Mouse (Mus musculus) megakaryocyte, adult 5-6 weeks (primary cell): ENCODE results near the gene Scgb2a2. TPM values are rescaled to one million over a fixed set of nuclear protein-coding genes. Genes with fewer than 3 reads are reported as not detected.
"Not testable (repeated sequence)": the region's sequence is repeated elsewhere in the genome, so short reads cannot be mapped to it uniquely, and the experiment has no call there.

Experiments
- ATAC-seq: 2 replicates; pipeline ENCODE4 v1.8.0; 2016; ENCODE audit warnings: mild to moderate bottlenecking, inconsistent platforms; ENCODE audit not compliant: poor library complexity, severe bottlenecking
- total RNA-seq, 2 experiments: library from RNA; stranded (forward) in 1 of 2; stranded (reverse) in 1 of 2; fragments of 153-499, 151-499 nt in 1 of 2; fragments of 221-1000, 200-1000 nt in 1 of 2; gene quantifications; 2 replicates each; pipeline versions ENCODE4 v1.2.3 to v1.2.4; 2015 to 2017

The Scgb2a2 gene
- total RNA-seq (2015) (not detected in 2 replicates), total RNA-seq (2017) (not detected in 2 replicates)

DNA sequence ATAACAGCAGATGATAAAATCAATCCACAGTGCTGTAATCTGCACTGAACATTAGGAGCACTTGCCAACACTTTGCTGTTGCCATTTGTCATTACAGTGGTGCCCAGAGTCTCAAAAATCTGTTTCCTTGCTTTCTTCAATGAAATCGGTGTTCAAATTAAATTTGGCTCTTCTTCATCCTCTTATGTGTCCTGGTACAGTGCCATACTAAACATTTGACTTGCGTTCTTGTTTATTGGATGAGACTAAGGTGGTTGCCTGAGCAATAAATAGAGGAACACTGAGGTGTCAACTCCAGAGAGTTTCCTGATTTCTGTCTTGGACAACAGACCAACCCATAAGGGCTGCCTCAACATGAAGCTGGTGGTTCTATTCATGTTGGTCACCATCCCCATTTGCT, at the start of gene Scgb2a2:
Scgb2a2 (plus strand) TSS at position 301 of the 400 bp plus-strand sequence.
- no peak for ATAC-seq

DNA sequence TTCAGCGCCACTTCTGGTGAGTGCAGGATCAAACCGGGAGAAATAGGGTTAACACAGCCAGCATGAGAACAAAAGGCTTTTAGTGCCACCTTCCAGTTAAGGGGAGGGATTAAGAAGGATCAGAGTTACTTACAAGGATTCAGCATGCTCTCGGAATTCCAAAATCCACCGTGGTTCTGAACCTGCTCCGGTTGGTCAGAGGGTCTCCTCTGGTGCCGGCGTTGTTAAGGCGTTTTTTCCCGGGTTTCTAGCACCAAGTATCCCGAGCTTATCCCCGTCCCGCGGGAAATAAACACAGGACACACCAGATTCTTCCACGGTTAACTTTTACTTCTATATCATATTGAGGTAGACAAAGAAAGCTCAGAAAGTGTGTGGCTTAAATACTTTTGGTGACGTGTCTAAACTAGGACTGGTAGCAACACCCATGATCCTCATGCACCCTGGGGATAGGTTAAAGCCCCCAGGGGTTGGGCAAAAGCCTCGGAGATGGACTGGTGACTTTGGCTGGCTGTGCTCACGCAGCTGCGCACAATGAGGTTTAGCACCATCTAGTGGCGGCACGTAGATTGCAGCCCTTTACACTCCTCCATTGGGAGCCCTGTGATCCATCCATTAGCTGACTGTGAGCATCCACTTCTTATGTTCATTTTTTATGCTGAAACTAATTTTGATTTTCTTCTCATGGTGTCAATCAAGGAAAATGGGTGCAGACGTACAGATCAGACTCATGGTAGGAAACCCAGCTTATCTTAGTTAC, 10.6 kb upstream of the Scgb2a2 start:
- ATAC-seq = not testable (repeated sequence)

DNA sequence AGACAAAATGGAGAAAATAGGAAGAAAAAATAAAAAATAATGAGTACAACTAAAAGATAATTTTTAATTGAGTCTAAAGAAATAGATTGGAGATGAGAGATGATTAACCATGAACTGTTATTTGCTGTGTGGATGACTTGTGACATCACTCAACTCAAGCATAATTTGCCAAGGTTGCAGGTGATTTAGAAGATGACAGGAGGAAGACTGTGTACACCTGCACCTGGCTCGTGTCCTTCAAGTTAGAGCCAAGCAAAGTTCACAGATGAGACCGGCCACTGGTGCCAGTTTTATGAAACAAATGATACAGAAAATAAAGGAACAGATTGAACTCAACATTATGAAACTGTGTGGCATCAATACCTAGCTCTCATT, 10.0 kb upstream of the Scgb2a2 start:
- ATAC-seq = no peak

DNA sequence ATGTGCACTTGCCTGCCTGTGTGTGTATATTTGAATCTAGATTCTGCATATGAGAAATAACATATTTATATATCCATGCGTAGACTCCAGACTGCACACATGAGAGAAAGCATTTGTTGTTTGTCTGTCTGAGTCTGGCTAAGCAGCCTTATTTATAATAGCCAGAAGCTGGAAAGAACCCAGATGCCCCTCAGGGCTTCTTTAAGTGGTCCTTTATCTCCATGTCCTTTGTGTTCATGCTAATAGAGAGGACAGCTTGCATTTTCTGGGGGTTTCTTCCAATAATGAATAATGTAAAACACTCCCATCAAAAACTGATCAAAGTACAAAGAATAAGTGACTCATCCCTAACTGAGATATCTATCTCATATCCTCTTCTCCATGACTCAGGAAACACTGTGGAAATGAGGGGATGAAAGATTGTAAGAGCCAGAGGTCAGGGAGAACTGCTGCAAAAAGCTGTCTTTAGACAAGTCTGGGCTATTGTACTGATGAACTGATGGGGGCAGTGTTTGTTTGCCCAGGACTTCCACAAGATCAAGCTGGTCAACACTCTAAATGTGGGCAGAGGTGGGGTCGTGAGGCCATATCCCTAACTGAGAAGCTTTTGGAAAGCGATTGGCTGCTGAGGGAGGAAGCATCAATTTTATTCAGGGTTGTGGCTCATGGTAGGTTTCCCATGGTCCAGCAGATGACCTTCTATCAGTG, 2.2 kb downstream of the Scgb2a2 start:
- ATAC-seq = not testable (repeated sequence)

DNA sequence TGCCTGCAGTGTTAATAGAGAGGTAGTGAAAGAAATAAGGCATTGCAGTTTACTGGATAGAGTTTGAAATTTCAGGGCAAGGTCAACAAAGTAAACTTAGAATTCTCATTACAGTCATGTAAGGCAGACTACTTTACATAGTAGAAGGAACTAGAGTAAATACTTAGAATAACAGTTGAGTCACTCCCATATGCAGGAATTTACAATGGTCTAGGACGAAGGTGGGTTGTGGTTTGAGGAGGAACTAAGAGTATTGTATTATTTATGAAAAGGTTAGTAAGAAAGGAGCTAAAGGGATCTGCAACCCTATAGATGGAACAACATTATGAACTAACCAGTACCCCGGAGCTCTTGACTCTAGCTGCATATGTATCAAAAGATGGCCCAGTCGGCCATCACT, 13.5 kb downstream of the Scgb2a2 start:
- ATAC-seq = not testable (repeated sequence)

DNA sequence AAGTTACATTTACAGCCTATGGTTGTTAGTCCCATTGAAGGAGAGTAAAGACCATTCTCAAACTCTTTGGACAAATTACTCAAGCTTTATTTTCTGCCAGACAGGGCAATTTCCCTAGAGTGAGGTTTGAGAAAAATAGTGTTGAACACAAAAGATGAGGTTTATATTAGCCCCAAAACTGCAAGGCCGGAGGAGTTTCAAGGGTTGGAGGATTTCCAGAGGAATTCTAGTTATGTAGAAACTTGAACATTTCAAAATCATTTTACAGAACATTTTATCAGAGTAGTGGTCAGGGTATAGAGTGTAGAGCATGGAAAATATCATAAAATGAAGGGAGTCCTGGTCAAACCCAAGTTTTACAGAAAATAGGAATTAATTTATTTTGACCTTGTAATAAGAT, 17.5 kb downstream of the Scgb2a2 start:
- no peak for ATAC-seq

DNA sequence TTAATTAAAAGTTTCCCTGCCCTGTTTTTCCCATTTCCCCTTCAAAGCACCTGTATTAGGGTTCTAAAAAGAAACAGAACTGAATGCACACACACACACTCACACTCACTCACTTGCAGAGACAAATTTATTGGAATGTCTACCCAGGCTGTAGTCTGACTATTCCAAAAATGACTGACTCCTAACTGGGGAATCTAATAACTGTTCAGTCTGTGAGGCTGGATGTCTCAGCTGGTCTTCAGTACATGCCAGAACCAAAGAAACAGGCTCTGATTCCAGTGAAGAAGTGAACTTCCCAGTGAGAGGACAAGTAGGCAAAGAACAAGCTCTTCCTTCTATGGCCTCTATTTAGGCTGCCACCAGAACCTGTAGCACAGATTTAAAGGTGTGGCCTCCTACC, 18.1 kb downstream of the Scgb2a2 start:
- ATAC-seq = no peak

DNA sequence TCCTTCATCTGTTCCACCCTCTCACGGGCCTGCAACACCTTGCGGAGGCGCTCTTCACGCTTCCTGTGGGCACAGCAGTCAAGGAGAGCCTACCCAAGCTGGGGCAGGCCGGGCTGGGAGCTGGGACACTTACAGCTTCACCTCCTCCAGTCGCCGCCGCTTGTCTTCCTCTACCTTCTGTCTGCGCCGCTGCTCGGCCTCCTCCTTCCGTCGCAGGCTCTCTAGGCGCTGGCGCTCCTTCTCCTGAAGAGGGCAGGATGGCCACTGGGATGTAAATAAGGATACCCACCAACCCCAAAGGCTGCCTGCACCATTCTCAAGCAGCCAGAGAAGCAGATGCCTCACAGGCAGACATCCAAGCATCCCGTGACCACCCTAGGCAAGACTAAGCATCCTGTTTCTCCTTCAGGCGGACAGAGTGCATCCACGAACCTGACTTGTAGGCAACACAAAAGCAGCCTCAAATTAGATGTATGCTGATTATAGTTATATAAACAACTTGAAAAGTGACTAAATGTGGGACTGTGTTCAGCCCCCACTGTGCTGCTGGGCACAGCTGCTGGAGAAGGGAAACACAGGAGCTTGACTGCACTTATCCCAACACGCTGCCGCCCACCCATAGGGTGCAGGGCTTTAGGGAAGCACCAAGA, 30.9 kb downstream of the Scgb2a2 start:
- ATAC-seq = no peak

DNA sequence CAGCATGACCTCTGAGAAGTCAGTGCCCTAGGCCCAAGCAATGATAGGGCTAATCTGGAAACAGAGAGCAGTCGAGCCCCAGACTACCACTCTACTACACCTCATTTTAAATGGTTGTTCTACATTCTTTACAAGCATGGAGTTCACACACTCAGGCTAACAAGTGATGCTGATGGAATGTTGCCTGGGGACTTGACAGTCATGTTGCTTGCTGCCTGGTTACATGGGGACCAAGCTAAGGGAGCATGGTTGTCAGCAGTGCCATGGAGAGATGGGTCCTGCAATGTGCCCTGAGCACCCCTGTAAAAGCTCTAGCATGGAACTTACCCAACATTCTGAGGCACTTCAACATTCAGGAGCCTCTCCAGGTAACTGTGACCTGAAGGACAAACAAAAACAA, 39.0 kb downstream of the Scgb2a2 start:
- ATAC-seq = no peak

DNA sequence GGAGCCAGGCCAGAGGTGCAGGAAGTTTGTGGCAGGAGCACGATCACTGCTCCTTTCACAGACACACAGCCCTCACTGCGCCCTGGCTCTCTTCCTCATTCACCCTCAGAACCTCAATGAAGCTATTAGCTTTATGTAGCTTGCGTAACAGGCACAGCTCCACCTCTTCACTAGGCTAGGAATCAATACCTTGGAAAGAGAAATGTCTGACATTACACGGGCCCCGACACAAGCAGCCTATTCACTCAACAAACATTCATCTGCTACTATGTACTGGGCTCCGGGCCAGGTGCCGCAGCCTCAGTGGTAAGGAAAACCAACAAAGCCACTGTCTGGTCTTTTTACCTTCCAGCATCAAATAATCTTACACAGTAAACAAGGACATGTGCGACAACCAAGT, 39.4 kb downstream of the Scgb2a2 start:
- ATAC-seq = no peak

DNA sequence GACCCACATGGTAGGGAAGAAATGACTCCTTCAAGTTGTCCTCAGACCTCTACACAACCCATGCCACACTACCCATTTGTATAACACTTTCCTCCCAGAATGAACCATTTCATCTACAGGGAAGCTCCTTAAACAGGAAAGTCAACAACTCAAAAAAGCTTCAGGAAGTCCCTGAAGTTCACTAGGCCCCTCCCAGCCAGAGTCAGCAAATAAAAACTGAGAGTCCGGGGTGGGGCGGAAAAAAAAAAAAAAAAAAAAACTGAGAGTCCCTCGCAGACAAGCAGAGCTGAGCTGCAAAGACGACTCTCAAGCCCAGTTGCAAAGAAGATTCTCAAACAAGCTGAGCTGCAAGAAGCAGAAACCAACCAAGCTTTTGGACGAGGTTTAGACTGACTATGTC, 48.7 kb downstream of the Scgb2a2 start:
- ATAC-seq = no peak

DNA sequence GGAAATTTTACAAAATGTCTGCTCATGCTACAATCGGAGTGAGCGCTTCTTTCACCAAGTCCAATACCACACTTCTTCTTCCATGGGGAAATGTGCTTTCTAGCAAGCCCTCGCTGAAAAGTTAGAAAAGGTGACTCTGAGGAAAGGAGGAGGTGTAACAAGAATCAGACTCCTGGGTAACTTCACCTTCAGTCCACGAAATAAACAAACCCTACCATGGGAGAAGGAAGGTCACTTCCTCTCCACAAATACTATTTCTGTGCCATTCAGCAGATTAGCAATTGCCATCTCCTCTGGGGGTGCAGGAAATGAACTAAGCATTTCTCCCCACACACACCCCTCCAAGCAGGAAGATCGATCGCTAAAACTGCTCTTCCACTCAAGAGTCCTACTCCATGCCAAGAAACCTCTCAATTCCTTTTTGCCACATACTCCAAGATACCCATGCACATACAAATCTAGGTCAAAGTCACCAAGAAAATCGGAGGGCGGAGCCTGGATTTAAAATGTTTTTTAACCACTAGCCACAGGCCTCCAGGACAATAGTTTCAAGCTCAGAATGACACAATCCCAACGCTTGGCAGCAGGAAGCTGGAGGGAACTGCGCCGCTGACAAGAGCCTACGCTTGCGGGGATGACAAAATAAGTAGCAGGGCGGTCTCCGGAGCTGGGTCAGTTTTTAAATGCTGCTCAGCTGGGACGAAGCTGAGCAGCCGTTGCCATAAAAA, 51.1 kb downstream of the Scgb2a2 start:
- peak; percentile 31 for ATAC-seq

DNA sequence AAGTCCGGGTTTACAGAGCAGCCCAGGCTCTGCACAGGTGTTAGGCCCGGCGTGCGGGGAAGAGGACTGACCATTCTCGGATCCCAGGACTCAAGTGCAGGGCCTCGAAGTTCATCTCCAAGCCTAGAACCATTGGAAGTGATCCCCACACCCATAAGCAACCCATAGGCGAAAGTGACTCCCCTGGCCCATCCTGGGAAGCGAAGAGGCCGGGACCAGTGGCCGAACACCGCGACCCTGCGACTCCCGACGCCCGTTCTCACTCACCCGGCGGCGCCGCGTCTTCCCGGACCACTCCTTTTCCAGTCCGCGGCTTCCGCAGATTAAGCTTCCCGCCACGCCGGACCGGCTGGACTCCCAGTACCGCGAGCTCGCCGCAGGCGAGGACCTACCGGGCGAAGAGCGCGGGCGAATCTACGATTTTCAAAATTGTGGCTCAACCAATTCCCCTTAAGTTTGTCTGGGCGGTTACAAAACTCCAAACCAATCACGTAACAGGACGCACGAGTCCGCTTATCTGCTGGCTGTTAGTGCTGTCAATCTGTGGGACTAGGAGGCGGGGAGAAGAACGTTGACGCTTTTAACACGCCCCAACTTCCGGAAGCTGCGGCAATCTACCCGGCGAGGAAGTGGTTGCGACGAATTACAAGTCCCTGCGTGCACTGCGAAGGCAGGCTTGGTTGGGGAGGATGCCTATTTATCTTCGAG, 51.9 kb downstream of the Scgb2a2 start, which contains the start of gene Incenp:
Incenp (minus strand) TSS at position 480 of the 708 bp plus-strand sequence.
- peak; percentile 96 for ATAC-seq

DNA sequence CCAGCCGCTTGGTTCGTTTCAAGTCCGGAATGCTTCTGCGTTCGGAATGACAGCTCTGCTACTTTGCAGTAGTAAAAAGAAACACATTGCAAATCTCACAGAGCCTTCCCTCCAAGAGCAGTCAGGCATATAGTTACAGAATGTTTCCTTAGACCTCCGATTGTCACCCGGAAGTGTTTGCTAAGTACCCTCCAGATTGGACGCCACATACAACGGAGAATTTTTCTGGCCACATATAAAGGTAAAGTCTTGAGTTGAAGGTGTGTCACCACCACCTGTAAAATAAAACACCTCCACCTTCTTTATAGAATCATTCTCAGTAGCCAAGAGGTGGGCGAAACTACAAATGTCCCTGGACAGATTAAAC, 52.4 kb downstream of the Scgb2a2 start:
- ATAC-seq = peak; percentile 41

DNA sequence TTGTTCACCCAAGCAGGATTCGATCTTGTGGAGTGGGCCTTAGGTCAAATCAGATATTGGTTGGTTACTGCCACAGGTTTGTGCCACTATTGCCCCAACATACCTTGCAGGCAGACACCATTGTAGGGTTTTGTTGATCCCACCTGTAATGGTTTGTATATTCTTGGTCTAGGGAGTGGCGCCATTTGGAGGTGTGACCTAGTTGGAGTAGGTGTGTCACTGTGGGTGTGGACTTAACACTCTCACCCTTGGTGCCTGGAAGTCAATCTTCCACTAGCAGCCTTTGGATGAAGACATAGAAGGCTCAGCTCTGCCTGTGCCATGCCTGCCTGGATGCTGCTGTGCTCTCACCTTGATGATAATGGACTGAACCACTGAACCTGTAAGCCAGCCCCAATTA, 53.3 kb downstream of the Scgb2a2 start:
- ATAC-seq = not testable (repeated sequence)

Other genes with a start within 250 kb of the Scgb2a2 start
- 204 and 205 TPM in 2 replicates for gene Incenp, start 52.0 kb downstream of the Scgb2a2 start, total RNA-seq (2015)
- gene Incenp, start 52.0 kb downstream of the Scgb2a2 start, total RNA-seq (2017) = 85.5 and 116 TPM in 2 replicates
- 1,271 and 1,296 TPM in 2 replicates for gene Fth1, start 133.0 kb downstream of the Scgb2a2 start, total RNA-seq (2015)
- 513 and 615 TPM in 2 replicates for gene Fth1, start 133.0 kb downstream of the Scgb2a2 start, total RNA-seq (2017)
- not detected in 2 replicates for gene Best1, start 154.1 kb downstream of the Scgb2a2 start, total RNA-seq (2015)
- gene Best1, start 154.1 kb downstream of the Scgb2a2 start, total RNA-seq (2017) = not detected in 2 replicates
- gene Rab3il1, start 154.1 kb downstream of the Scgb2a2 start, total RNA-seq (2015) = 3.1 and 5.6 TPM in 2 replicates
- 7.1 and 11.8 TPM in 2 replicates for gene Rab3il1, start 154.1 kb downstream of the Scgb2a2 start, total RNA-seq (2017)
- gene Fads3, start 194.0 kb downstream of the Scgb2a2 start, total RNA-seq (2015) = 0.76 and 0.91 TPM in 2 replicates
- gene Fads3, start 194.0 kb downstream of the Scgb2a2 start, total RNA-seq (2017) = 1.8 and 1.9 TPM in 2 replicates